Mouse (Mus musculus): ENCODE data around the gene Kdf1. TPM values are rescaled to one million over a fixed set of nuclear protein-coding genes. Genes with fewer than 3 reads are reported as not detected.

Gene Kdf1
- polyA plus RNA-seq, 1 experiment = 0.06 TPM

DNA sequence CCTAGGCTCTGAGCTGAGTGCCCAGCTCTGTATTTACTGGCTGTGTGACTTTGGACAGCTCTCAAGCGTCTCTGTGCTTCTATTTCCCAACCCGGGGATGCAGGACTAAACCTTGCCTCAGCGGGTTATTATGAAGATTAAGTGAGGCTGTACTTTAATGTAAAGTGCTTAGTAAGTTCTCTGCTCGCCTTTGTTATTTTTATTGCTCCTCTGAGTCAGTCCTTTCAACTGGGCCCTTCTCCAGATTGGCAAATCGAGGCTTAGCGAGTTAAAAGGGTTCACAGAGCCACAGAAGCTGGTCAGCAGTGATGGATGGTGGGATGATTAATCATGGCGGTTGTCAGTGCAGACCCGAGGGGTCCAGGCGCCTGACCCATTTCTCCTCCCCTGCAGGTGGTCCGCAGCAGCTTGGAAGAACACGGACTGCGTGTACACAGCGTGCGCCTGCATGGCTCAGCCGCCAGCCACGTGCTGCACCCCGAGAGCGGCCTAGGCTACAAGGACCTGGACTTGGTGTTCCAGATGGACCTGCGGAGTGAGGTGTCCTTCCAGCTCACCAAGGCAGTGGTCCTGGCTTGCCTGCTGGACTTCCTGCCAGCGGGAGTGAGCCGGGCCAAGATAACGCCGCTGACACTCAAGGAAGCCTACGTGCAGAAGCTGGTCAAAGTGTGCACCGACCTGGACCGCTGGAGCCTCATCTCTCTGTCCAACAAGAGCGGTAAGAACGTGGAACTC is 32.9 kb upstream of the Kdf1 start:
- H3K79me2 ChIP-seq (ENCODE audit: control insufficient read depth, insufficient read depth) = peaks cover 22% of the 10 kb centered on the region
- H3K27me3 ChIP-seq (ENCODE audit: control insufficient read depth, insufficient read depth, insufficient read length) = no peaks in the 10 kb centered on the region
- H3K36me3 ChIP-seq (ENCODE audit: control insufficient read depth, insufficient read depth) = peaks cover 27% of the 10 kb centered on the region
- H3K4me3 ChIP-seq (ENCODE audit: insufficient read depth, poor library complexity, severe bottlenecking) = no peak overlapping the region
- H3ac ChIP-seq (ENCODE audit: control insufficient read depth, insufficient read length, low read depth) = no peak overlapping the region
- TF ChIP-seq CEBPB (IDR thresholded peaks at IDR 0.05; ENCODE audit: low read depth) (no peak), CTCF (IDR thresholded peaks at IDR 0.05; ENCODE audit: control insufficient read depth, insufficient read depth, insufficient read length) (no peak), USF1 (IDR thresholded peaks at IDR 0.05; ENCODE audit: low read depth) (no peak), MAX (IDR thresholded peaks at IDR 0.05) (no peak), FOSL1 (IDR thresholded peaks at IDR 0.05; ENCODE audit: insufficient read depth, low read length, poor library complexity, severe bottlenecking) (no peak), MYOD1 (IDR thresholded peaks at IDR 0.05; ENCODE audit: control insufficient read depth, insufficient read length, low read depth) (no peak)
- no peaks in the 10 kb centered on the region for H3K79me3 ChIP-seq (ENCODE audit: low read depth)

DNA sequence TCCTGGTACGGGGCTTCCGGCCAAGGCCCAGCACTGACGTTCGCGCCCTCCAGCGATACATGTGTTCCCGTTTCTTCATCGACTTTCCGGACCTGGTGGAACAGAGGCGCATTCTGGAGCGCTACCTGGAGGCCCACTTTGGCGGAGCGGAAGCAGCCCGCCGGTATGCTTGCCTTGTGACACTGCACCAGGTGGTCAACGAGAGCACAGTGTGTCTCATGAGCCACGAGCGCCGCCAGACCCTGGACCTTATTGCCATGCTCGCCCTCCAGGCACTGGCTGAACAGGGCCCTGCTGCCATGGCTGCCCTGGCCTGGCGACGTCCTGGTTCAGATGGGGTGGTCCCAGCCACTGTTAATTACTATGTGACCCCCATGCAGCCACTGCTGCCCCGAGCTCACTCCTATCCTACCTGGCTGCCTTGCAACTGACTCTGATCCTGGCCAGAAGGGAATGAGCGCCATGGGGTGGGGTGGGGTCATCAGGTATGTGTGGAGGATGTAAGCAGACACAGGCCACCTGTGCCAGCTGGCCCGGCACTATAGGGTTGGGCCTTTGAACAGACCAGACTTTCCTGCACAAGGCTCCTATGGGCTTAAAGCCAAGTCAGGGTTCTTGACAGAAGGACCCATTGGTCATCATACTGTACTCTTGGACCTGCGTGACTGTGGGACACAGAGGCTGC is 31.9 kb upstream of the Kdf1 start:
- Histone ChIP-seq H3K36me3 (ENCODE audit: control insufficient read depth, insufficient read depth) (peaks cover 26% of the 10 kb centered on the region), H3K79me3 (ENCODE audit: low read depth) (no peaks in the 10 kb centered on the region), H3K4me3 (ENCODE audit: insufficient read depth, poor library complexity, severe bottlenecking) (no peak overlapping the region), H3K79me2 (ENCODE audit: control insufficient read depth, insufficient read depth) (peaks cover 21% of the 10 kb centered on the region), H3K27me3 (ENCODE audit: control insufficient read depth, insufficient read depth, insufficient read length) (no peaks in the 10 kb centered on the region), H3ac (ENCODE audit: control insufficient read depth, insufficient read length, low read depth) (no peak overlapping the region)
- TF ChIP-seq CEBPB (IDR thresholded peaks at IDR 0.05; ENCODE audit: low read depth) = no peak

DNA sequence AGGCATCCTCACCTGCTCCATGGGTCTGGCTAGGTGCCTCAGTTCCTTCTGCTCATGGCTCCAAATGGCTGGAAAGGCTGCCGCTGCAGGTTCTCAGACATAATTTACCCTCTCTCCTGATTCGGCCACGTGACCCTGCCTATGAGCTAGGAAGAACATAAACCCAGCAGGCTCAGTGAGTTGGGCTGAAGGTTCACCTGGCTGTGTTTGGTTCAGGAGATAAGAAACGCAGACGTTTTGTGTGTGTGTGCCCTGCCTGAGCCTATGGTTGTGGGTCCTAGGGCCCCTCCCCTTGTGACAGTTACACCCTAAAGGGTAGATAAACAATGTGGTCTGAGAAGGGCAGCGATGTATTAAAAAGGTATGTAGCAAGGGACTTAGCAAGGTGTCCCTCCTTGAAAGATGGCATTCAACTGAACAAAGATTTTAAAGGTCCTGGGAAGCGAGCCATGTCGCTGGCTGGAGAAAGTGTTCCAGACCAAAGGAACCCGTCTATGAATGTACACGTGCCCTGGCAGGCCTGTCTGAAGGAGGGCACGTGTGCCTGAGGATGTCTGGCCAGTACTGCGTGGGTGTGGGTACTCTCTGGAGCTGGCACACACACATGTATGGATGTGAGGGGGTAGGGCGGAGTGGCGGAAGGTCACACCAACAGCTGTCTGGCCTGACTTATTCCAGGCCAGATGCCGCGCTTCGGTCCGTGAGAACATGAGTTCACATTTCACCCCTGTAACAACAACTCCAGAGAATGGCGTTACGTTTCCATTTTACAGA is 30.0 kb upstream of the Kdf1 start:
- H3K27me3 ChIP-seq (ENCODE audit: control insufficient read depth, insufficient read depth, insufficient read length) = no peaks in the 10 kb centered on the region
- TF ChIP-seq MYOG (IDR thresholded peaks at IDR 0.05; ENCODE audit: control insufficient read depth, extremely low read depth, insufficient read length) = no peak
- TF ChIP-seq CEBPB (IDR thresholded peaks at IDR 0.05; ENCODE audit: low read depth) = no peak
- no peak for TF ChIP-seq MAX (IDR thresholded peaks at IDR 0.05)
- no peak for TF ChIP-seq USF1 (IDR thresholded peaks at IDR 0.05; ENCODE audit: low read depth)
- TF ChIP-seq MYOD1 (IDR thresholded peaks at IDR 0.05; ENCODE audit: control insufficient read depth, insufficient read length, low read depth) = no peak
- no peak for TF ChIP-seq CTCF (IDR thresholded peaks at IDR 0.05; ENCODE audit: control insufficient read depth, insufficient read depth, insufficient read length)
- TF ChIP-seq FOSL1 (IDR thresholded peaks at IDR 0.05; ENCODE audit: insufficient read depth, low read length, poor library complexity, severe bottlenecking) = no peak

DNA sequence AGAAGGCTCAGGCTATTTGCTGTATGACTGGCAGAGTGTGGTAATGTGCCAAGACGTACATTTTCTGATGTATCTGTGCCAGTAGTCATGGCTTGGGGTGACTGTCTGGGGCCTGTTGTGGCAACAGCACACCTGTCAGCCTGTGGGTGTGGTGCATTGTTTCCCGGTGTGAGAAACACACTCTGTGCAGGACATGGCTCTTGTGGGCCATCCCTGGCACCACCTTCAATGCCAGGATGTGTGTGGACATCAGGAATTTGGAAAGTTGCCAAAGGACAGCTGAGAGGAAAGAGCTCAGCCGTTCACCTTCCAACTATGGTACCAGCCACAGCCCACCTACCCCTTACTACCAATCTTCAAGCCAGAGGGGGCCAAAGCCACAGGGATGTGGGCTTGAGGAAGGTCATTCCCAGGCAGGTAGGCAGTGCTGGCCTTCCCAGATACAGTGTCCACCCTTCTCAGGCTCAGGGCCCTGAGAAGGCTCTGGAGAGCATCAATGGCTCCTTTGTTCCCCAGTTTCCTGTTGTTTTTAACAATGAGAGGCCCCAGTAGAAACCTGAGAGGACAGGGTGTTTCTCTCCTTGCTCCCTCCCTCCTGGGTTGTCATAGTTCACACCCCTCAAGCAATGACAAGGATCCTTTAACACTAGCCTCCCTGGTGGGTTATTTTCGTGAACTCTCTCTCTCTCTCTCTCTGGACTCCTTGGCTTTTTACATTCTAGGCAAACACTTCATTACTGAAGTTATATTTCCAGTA is 29.1 kb upstream of the Kdf1 start:
- Histone ChIP-seq H3ac (ENCODE audit: control insufficient read depth, insufficient read length, low read depth) (no peak overlapping the region), H3K79me2 (ENCODE audit: control insufficient read depth, insufficient read depth) (no peaks in the 10 kb centered on the region), H3K27me3 (ENCODE audit: control insufficient read depth, insufficient read depth, insufficient read length) (no peaks in the 10 kb centered on the region), H3K79me3 (ENCODE audit: low read depth) (no peaks in the 10 kb centered on the region), H3K4me3 (ENCODE audit: insufficient read depth, poor library complexity, severe bottlenecking) (no peak overlapping the region), H3K36me3 (ENCODE audit: control insufficient read depth, insufficient read depth) (peaks cover 23% of the 10 kb centered on the region)
- TF ChIP-seq MYOD1 (IDR thresholded peaks at IDR 0.05; ENCODE audit: control insufficient read depth, insufficient read length, low read depth) = peak; percentile 65
- TF ChIP-seq USF1 (IDR thresholded peaks at IDR 0.05; ENCODE audit: low read depth) = no peak

More for the DNA sequence above, 30.0 kb upstream of the Kdf1 start:
- Histone ChIP-seq H3K4me3 (ENCODE audit: insufficient read depth, poor library complexity, severe bottlenecking) (no peak overlapping the region), H3ac (ENCODE audit: control insufficient read depth, insufficient read length, low read depth) (no peak overlapping the region), H3K79me2 (ENCODE audit: control insufficient read depth, insufficient read depth) (peaks cover under 1% of the 10 kb centered on the region), H3K36me3 (ENCODE audit: control insufficient read depth, insufficient read depth) (peaks cover 23% of the 10 kb centered on the region), H3K79me3 (ENCODE audit: low read depth) (no peaks in the 10 kb centered on the region)

DNA sequence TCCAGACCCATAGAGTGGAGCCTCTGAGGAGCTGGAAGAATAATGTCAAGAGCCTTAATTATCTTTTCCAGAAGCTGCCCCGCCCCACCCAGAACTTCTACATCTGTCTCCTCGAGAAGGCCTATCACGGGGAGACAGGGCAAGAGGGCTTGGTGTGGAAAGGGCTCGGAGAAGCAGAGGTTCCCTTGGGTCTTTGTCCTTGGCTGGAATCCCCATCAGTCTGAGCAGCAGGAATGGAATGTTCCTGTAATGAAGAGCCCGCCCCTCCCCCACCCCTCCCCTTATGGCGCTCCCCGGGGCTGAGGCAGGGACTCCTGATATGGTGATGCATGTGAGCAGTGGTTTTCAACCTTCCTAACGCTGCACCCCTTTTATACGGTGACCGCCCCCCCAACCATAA is 27.0 kb upstream of the Kdf1 start:
- H3ac ChIP-seq (ENCODE audit: control insufficient read depth, insufficient read length, low read depth) = no peak overlapping the region
- TF ChIP-seq CEBPB (IDR thresholded peaks at IDR 0.05; ENCODE audit: low read depth) (no peak), MYOD1 (IDR thresholded peaks at IDR 0.05; ENCODE audit: control insufficient read depth, insufficient read length, low read depth) (no peak), CTCF (IDR thresholded peaks at IDR 0.05; ENCODE audit: control insufficient read depth, insufficient read depth, insufficient read length) (no peak), MYOG (IDR thresholded peaks at IDR 0.05; ENCODE audit: control insufficient read depth, extremely low read depth, insufficient read length) (no peak), USF1 (IDR thresholded peaks at IDR 0.05; ENCODE audit: low read depth) (no peak)
- no peaks in the 10 kb centered on the region for H3K79me3 ChIP-seq (ENCODE audit: low read depth)
- H3K4me3 ChIP-seq (ENCODE audit: insufficient read depth, poor library complexity, severe bottlenecking) = no peak overlapping the region
- H3K27me3 ChIP-seq (ENCODE audit: control insufficient read depth, insufficient read depth, insufficient read length) = peaks cover 10% of the 10 kb centered on the region
- H3K79me2 ChIP-seq (ENCODE audit: control insufficient read depth, insufficient read depth) = no peaks in the 10 kb centered on the region
- peaks cover 13% of the 10 kb centered on the region for H3K36me3 ChIP-seq (ENCODE audit: control insufficient read depth, insufficient read depth)

Data from C2C12 (cell line).